Mouse (Mus musculus): ENCODE data around the gene Fam172a.

DNA sequence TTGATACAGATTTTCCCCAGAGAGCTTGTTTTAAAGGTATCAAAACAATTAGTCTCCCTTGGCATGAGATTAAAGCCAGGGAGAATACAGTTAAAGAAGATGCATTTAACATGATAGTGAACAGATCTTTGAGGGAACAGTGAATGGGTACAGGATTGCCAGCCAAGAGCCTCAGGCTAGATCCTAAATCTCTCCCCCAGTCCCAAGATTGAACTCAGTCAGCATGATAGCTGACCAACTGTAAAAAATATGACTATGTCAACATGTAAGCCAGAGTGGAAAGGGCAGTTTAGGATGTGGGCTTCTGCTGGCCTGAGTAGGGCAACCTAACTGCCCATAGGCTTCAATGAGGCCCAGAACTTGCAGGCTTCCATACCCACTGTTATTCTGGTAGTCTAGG is 503.6 kb downstream of the Fam172a start:
- TF ChIP-seq CTCF (IDR thresholded peaks at IDR 0.05; ENCODE audit: borderline replicate concordance, insufficient read depth, low read depth, low read length), result no peak
- TF ChIP-seq POLR2A (IDR thresholded peaks at IDR 0.05; ENCODE audit: borderline replicate concordance, insufficient read depth, low read length), result no peak

Measured in cerebellum, adult 2 months (tissue).